In genomic region chr15:84625712-84626414, GRCm38 (mm10) we compare ENCODE assay signal across 8 mouse cellular contexts. TPM values are rescaled to one million over a fixed set of nuclear protein-coding genes. Genes with fewer than 3 reads are reported as not detected.
DNase-seq lines count a peak whose midpoint lies in the region; ATAC-seq lines count a peak whose summit lies in the region.

No protein-coding gene starts in this region.

- ATAC-seq in kidney, embryonic 14.5 days (ENCODE audit: low FRiP score, low TSS enrichment): 0 out of 2 replicates have a peak, but pooled peaks have one; percentile 43
- peak; percentile 31; the same call in 1 of the 2 replicates for ATAC-seq in midbrain, embryonic 13.5 days
- no peak for ATAC-seq in monocyte, adult 5-6 weeks (replicated peaks; ENCODE audit: insufficient number of reproducible peaks, low FRiP score, low TSS enrichment, poor library complexity, severe bottlenecking)

- no peak overlapping the region for H3K9ac ChIP-seq in kidney, embryonic 14.5 days (ENCODE audit: low read depth, low read length)
- H3K9ac ChIP-seq in midbrain, embryonic 13.5 days (replicated peaks): no peak overlapping the region

- H3K27ac ChIP-seq in heart, embryonic 10.5 days: no peak overlapping the region
- H3K27ac ChIP-seq in kidney, embryonic 14.5 days (ENCODE audit: low read depth, low read length): peak overlapping the region; percentile 17; the same call in 1 of the 2 replicates
- H3K27ac ChIP-seq in midbrain, embryonic 13.5 days: no peak overlapping the region

- peaks cover 16% of the 10 kb centered on the region for H3K4me1 ChIP-seq in heart, embryonic 10.5 days
- H3K4me1 ChIP-seq in kidney, embryonic 14.5 days (ENCODE audit: control insufficient read depth, insufficient read depth, low read length): no peaks in the 10 kb centered on the region; the same call in 1 of the 2 replicates
- peaks cover 57% of the 10 kb centered on the region for H3K4me1 ChIP-seq in midbrain, embryonic 13.5 days (replicated peaks)

- no peaks in the 10 kb centered on the region for H3K36me3 ChIP-seq in heart, embryonic 10.5 days
- H3K36me3 ChIP-seq in kidney, embryonic 14.5 days (ENCODE audit: control insufficient read depth, insufficient read depth, low read length): no peaks in the 10 kb centered on the region
- H3K36me3 ChIP-seq in midbrain, embryonic 13.5 days: no peaks in the 10 kb centered on the region

- no peak overlapping the region for H3K4me2 ChIP-seq in kidney, embryonic 14.5 days (replicated peaks; ENCODE audit: low read depth, low read length)
- no peak overlapping the region for H3K4me2 ChIP-seq in midbrain, embryonic 13.5 days (replicated peaks)

- H3K4me3 ChIP-seq in heart, embryonic 10.5 days: no peak overlapping the region
- no peak overlapping the region for H3K4me3 ChIP-seq in kidney, embryonic 14.5 days (ENCODE audit: low read length)
- H3K4me3 ChIP-seq in midbrain, embryonic 13.5 days (replicated peaks): no peak overlapping the region

- H3K27me3 ChIP-seq in heart, embryonic 10.5 days (ENCODE audit: insufficient read depth, poor library complexity, severe bottlenecking): peaks cover 54% of the 10 kb centered on the region
- no peaks in the 10 kb centered on the region for H3K27me3 ChIP-seq in kidney, embryonic 14.5 days (ENCODE audit: control insufficient read depth, insufficient read depth, low read length)
- 0 out of 2 replicates have a peak, but pooled peaks cover 7% of the 10 kb centered on the region for H3K27me3 ChIP-seq in midbrain, embryonic 13.5 days

- DNase-seq in heart, adult 11 months: peak; percentile 98
- no peak for DNase-seq in heart, embryonic 10.5 days (ENCODE audit: low spot score)
- peak; percentile 61 for DNase-seq in forelimb bud, embryonic 11.5 days (ENCODE audit: low read depth, low spot score)
- no peak for DNase-seq in spleen, postnatal 10 days (ENCODE audit: low spot score in 2 of 2)
- no peak for DNase-seq in layer of hippocampus, postnatal 36 days

- WGBS in heart, embryonic 10.5 days: 47% methylated on average over 6 of the region's 6 CpGs
- WGBS in kidney, embryonic 14.5 days: 68% methylated on average over 6 of the region's 6 CpGs
- 69% methylated on average over 6 of the region's 6 CpGs for WGBS in midbrain, embryonic 13.5 days

- H3K9me3 ChIP-seq in heart, embryonic 10.5 days: no peaks in the 10 kb centered on the region
- no peaks in the 10 kb centered on the region for H3K9me3 ChIP-seq in kidney, embryonic 14.5 days (ENCODE audit: control insufficient read depth, low read length)
- H3K9me3 ChIP-seq in midbrain, embryonic 13.5 days: no peaks in the 10 kb centered on the region

RNA-seq across cellular contexts. Expression of gene Prr5, which starts 43.6 kb away (rescaled TPM):
- 30.6 and 33.1 TPM in 2 replicates for polyA plus RNA-seq in heart, embryonic 10.5 days (2016; fragmentation: Nextera tagmentation; extraction: Ambion mirVana)
- polyA plus RNA-seq in kidney, embryonic 14.5 days (2014; fragmentation: Nextera tagmentation; extraction: Ambion mirVana): 27.2 and 34.8 TPM in 2 replicates
- polyA plus RNA-seq in midbrain, embryonic 13.5 days (2015; fragmentation: Nextera tagmentation; extraction: Ambion mirVana): 12.2 and 13.8 TPM in 2 replicates
- total RNA-seq in layer of hippocampus, postnatal 36 days (2021): 10 to 100 TPM; 10.6 to 17.3 TPM
- total RNA-seq in monocyte, adult 5-6 weeks (2017): 2.6 to 9.9 TPM (median 3.7 TPM) in 3 replicates

Comparison
In these comparisons a context has a peak if more than half of its experiments do, and no peak if none do; other contexts are left out.
1. DNase-seq: peak in heart, adult 11 months (single experiment) and forelimb bud, embryonic 11.5 days (single experiment); none in heart, embryonic 10.5 days (single experiment), spleen, postnatal 10 days (0 of 2) and layer of hippocampus, postnatal 36 days (0 of 2).